Mouse (Mus musculus) embryonic fibroblast, embryonic 13.5 days (primary cell): ENCODE results near the gene Sectm1b.

Source experiments
- CTCF ChIP-seq: IDR thresholded peaks from 2 replicates; pipeline ENCODE4 v1.5.1; 2011; ENCODE audit warnings: mild to moderate bottlenecking, control low read depth, low read length, moderate library complexity, borderline replicate concordance; ENCODE audit not compliant: insufficient read depth
- POLR2A ChIP-seq: IDR thresholded peaks from 2 replicates; pipeline ENCODE4 v1.6.1; 2011; ENCODE audit warnings: low read depth, mild to moderate bottlenecking, control low read depth, low read length, moderate library complexity

GRCm38 (mm10) chr11:121041636-121042035 lies 21.7 kb downstream of the Sectm1b start:
- TF ChIP-seq CTCF (no peak), POLR2A (no peak)
